Mouse (Mus musculus) olfactory bulb, adult 2 months (tissue): Measurements from ENCODE around the gene Vamp8.

Source experiments
- CTCF ChIP-seq: fragments of 200-500 bp; IDR thresholded peaks from 2 replicates; pipeline ENCODE4 v1.5.1; 2012; ENCODE audit warnings: low read depth, mild to moderate bottlenecking, low read length, moderate library complexity; ENCODE audit not compliant: insufficient read depth
- POLR2A ChIP-seq: fragments of 200-500 bp; IDR thresholded peaks from 2 replicates; pipeline ENCODE4 v1.6.1; 2012; ENCODE audit warnings: mild to moderate bottlenecking, low read depth, low read length, moderate library complexity; ENCODE audit not compliant: insufficient read depth

DNA sequence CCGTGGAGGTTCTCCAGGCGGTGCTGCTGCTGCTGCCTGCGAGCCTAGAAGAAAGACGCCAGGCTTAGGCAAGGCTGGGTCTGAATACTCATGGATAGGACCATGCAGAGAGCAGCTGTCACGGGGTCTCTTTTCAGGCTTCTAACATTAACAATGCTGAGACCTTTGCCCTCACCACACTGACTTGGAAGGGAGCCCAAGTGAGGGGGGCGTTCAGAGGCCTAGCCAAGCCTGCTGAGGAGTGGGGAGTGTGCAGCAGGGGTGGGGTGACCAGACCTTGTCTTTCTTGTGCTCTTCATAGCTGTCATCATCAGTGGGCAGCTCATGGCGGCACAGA, 29.9 kb downstream of the Vamp8 start:
- TF ChIP-seq POLR2A (no peak), CTCF (no peak)
